Mouse (Mus musculus): ENCODE measurements at regions not wholly inside any gene's neighbourhood (a gene's known extent, or its start where the extent isn't known, plus 50 kb on each side); places are given as distances from the start of the nearest gene placed in this dataset.
A peak's percentile ranks its signal among the peaks of the same experiment; 100 is the strongest.

- peak in 1 of 2 experiments; percentile 6 for DNase-seq
- Histone ChIP-seq H3K27me3 (ENCODE audit: control insufficient read depth, insufficient read depth, low read length) (no peaks in the 10 kb centered on the region), H3K4me1 (ENCODE audit: control insufficient read depth, insufficient read depth, low read length) (no peaks in the 10 kb centered on the region), H3K27ac (ENCODE audit: insufficient read depth, low read length) (no peak overlapping the region), H3K4me3 (replicated peaks; ENCODE audit: insufficient read depth, low read depth, low read length) (no peak overlapping the region)
- TF ChIP-seq POLR2A (IDR thresholded peaks at IDR 0.05; ENCODE audit: borderline replicate concordance, insufficient read depth, low read length), result no peak
- no peak for TF ChIP-seq CTCF (IDR thresholded peaks at IDR 0.05; ENCODE audit: borderline replicate concordance, insufficient read depth, low read depth, low read length)
- WGBS, result 6% methylated on average over 10 of the region's 10 CpGs
Measured at GRCm38 (mm10) chr6:95904085-95904633, 185.6 kb upstream of the Suclg2 start.

- Histone ChIP-seq H3K4me1 (ENCODE audit: control insufficient read depth, insufficient read depth, low read length) (no peaks in the 10 kb centered on the region), H3K4me3 (replicated peaks; ENCODE audit: insufficient read depth, low read depth, low read length) (no peak overlapping the region), H3K27ac (ENCODE audit: insufficient read depth, low read length) (no peak overlapping the region), H3K27me3 (ENCODE audit: control insufficient read depth, insufficient read depth, low read length) (no peaks in the 10 kb centered on the region)
- TF ChIP-seq CTCF (IDR thresholded peaks at IDR 0.05; ENCODE audit: borderline replicate concordance, insufficient read depth, low read depth, low read length) (no peak), POLR2A (IDR thresholded peaks at IDR 0.05; ENCODE audit: borderline replicate concordance, insufficient read depth, low read length) (no peak)
- no peak for DNase-seq
- WGBS, result 90% methylated on average over 8 of the region's 8 CpGs
Measured at GRCm38 (mm10) chr6:95905057-95905456, 186.5 kb upstream of the Suclg2 start.

- DNase-seq, result no peak
- WGBS, result 77% methylated on average over 3 of the region's 3 CpGs
- Histone ChIP-seq H3K27me3 (ENCODE audit: control insufficient read depth, insufficient read depth, low read length) (no peaks in the 10 kb centered on the region), H3K27ac (ENCODE audit: insufficient read depth, low read length) (no peak overlapping the region), H3K4me3 (replicated peaks; ENCODE audit: insufficient read depth, low read depth, low read length) (no peak overlapping the region), H3K4me1 (ENCODE audit: control insufficient read depth, insufficient read depth, low read length) (no peaks in the 10 kb centered on the region)
- no peak for TF ChIP-seq POLR2A (IDR thresholded peaks at IDR 0.05; ENCODE audit: borderline replicate concordance, insufficient read depth, low read length)
- TF ChIP-seq CTCF (IDR thresholded peaks at IDR 0.05; ENCODE audit: borderline replicate concordance, insufficient read depth, low read depth, low read length), result no peak
Measured at GRCm38 (mm10) chr6:95921737-95922136, 191.2 kb upstream of the Fam19a1 start.

GRCm38 (mm10) chr6:95934561-95934960 is 178.4 kb upstream of the Fam19a1 start:
- no peaks in the 10 kb centered on the region for H3K27me3 ChIP-seq (ENCODE audit: control insufficient read depth, insufficient read depth, low read length)

GRCm38 (mm10) chr6:95936504-95936903 is 176.4 kb upstream of the Fam19a1 start:
- H3K27ac ChIP-seq (ENCODE audit: insufficient read depth, low read length), result no peak overlapping the region
- 72% methylated on average over 2 of the region's 2 CpGs for WGBS
- H3K27me3 ChIP-seq (ENCODE audit: control insufficient read depth, insufficient read depth, low read length), result no peaks in the 10 kb centered on the region
- TF ChIP-seq POLR2A (IDR thresholded peaks at IDR 0.05; ENCODE audit: borderline replicate concordance, insufficient read depth, low read length), result no peak
- no peak for TF ChIP-seq CTCF (IDR thresholded peaks at IDR 0.05; ENCODE audit: borderline replicate concordance, insufficient read depth, low read depth, low read length)
- no peak for DNase-seq
- no peaks in the 10 kb centered on the region for H3K4me1 ChIP-seq (ENCODE audit: control insufficient read depth, insufficient read depth, low read length)
- H3K4me3 ChIP-seq (replicated peaks; ENCODE audit: insufficient read depth, low read depth, low read length), result no peak overlapping the region

More at GRCm38 (mm10) chr6:95934561-95934960, 178.4 kb upstream of the Fam19a1 start:
- Histone ChIP-seq H3K4me3 (replicated peaks; ENCODE audit: insufficient read depth, low read depth, low read length) (no peak overlapping the region), H3K4me1 (ENCODE audit: control insufficient read depth, insufficient read depth, low read length) (no peaks in the 10 kb centered on the region), H3K27ac (ENCODE audit: insufficient read depth, low read length) (no peak overlapping the region)
- DNase-seq, result no peak
- WGBS, result 28% methylated on average over 1 of the region's 1 CpGs
- TF ChIP-seq POLR2A (IDR thresholded peaks at IDR 0.05; ENCODE audit: borderline replicate concordance, insufficient read depth, low read length) (no peak), CTCF (IDR thresholded peaks at IDR 0.05; ENCODE audit: borderline replicate concordance, insufficient read depth, low read depth, low read length) (no peak)

- no peak overlapping the region for H3K27ac ChIP-seq (ENCODE audit: insufficient read depth, low read length)
- H3K27me3 ChIP-seq (ENCODE audit: control insufficient read depth, insufficient read depth, low read length), result no peaks in the 10 kb centered on the region
- TF ChIP-seq CTCF (IDR thresholded peaks at IDR 0.05; ENCODE audit: borderline replicate concordance, insufficient read depth, low read depth, low read length), result no peak
- TF ChIP-seq POLR2A (IDR thresholded peaks at IDR 0.05; ENCODE audit: borderline replicate concordance, insufficient read depth, low read length), result no peak
- no peak for DNase-seq
- 86% methylated on average over 4 of the region's 4 CpGs for WGBS
- H3K4me1 ChIP-seq (ENCODE audit: control insufficient read depth, insufficient read depth, low read length), result no peaks in the 10 kb centered on the region
- no peak overlapping the region for H3K4me3 ChIP-seq (replicated peaks; ENCODE audit: insufficient read depth, low read depth, low read length)
Measured at GRCm38 (mm10) chr6:95939052-95939451, 173.9 kb upstream of the Fam19a1 start.

- no peak overlapping the region for H3K4me3 ChIP-seq (replicated peaks; ENCODE audit: insufficient read depth, low read depth, low read length)
- 96% methylated on average over 1 of the region's 1 CpGs for WGBS
- DNase-seq, result no peak
Measured at GRCm38 (mm10) chr6:95960745-95961144, 152.2 kb upstream of the Fam19a1 start.

GRCm38 (mm10) chr6:95966231-95966630 is 146.7 kb upstream of the Fam19a1 start:
- WGBS, result 78% methylated on average over 2 of the region's 2 CpGs
- no peak for TF ChIP-seq CTCF (IDR thresholded peaks at IDR 0.05; ENCODE audit: borderline replicate concordance, insufficient read depth, low read depth, low read length)
- TF ChIP-seq POLR2A (IDR thresholded peaks at IDR 0.05; ENCODE audit: borderline replicate concordance, insufficient read depth, low read length), result no peak
- Histone ChIP-seq H3K4me1 (ENCODE audit: control insufficient read depth, insufficient read depth, low read length) (no peaks in the 10 kb centered on the region), H3K27me3 (ENCODE audit: control insufficient read depth, insufficient read depth, low read length) (no peaks in the 10 kb centered on the region), H3K4me3 (replicated peaks; ENCODE audit: insufficient read depth, low read depth, low read length) (no peak overlapping the region), H3K27ac (ENCODE audit: insufficient read depth, low read length) (no peak overlapping the region)
- DNase-seq, result no peak

More at GRCm38 (mm10) chr6:95960745-95961144, 152.2 kb upstream of the Fam19a1 start:
- no peaks in the 10 kb centered on the region for H3K27me3 ChIP-seq (ENCODE audit: control insufficient read depth, insufficient read depth, low read length)
- H3K4me1 ChIP-seq (ENCODE audit: control insufficient read depth, insufficient read depth, low read length), result no peaks in the 10 kb centered on the region
- TF ChIP-seq POLR2A (IDR thresholded peaks at IDR 0.05; ENCODE audit: borderline replicate concordance, insufficient read depth, low read length), result no peak
- H3K27ac ChIP-seq (ENCODE audit: insufficient read depth, low read length), result no peak overlapping the region

Measured in cerebellum, adult 2 months (tissue).